Mouse (Mus musculus) left cerebral cortex, adult 2 months (tissue): ENCODE data around the gene Pds5a. TPM values are rescaled to one million over a fixed set of nuclear protein-coding genes. Genes with fewer than 3 reads are reported as not detected.
"Not testable (repeated sequence)": the region's sequence is repeated elsewhere in the genome, so short reads cannot be mapped to it uniquely, and the experiment has no call there.

Source experiments
- DNase-seq, 2 experiments: peaks; one replicate each; pipeline ENCODE4 v3.0.0; 2021 to 2022; ENCODE audit warnings: low spot score in 2 of 2, mixed read lengths in 1 of 2; ENCODE audit errors: extremely low spot score in 1 of 2
- H3K27ac ChIP-seq: fragments of 200-600 bp; 2 replicates; pipeline ENCODE4 v1.8.1; 2022
- H3K4me3 ChIP-seq: fragments of 200-600 bp; 2 replicates; pipeline ENCODE4 v1.8.1; 2022
- CTCF ChIP-seq: fragments of 200-600 bp; IDR thresholded peaks from 2 replicates; pipeline ENCODE4 v1.8.1; 2022; ENCODE audit warnings: antibody characterized with exemption, mild to moderate bottlenecking, moderate library complexity
- intact Hi-C: fragments of 180-260 bp; cut with DNase I; formaldehyde crosslinking; loops from one replicate; pipeline ENCODE4 v1.15.1; 2025
- total RNA-seq, 2 experiments: library from RNA; stranded (reverse); gene quantifications; 2 replicates each; pipeline ENCODE4 v1.2.3; 2021

Pds5a gene
- total RNA-seq, 2 experiments from 2014 or later, result 77.8 to 79.1 TPM

- DNase-seq, result no peak
- Histone ChIP-seq H3K4me3 (no peak overlapping the region), H3K27ac (no peak overlapping the region)
- intact Hi-C loops, result no loop called here
- TF ChIP-seq CTCF, result no peak
These were observed 13.4 kb upstream of the Pds5a start for GRCm38 (mm10) chr5:65711463-65711862.

DNA sequence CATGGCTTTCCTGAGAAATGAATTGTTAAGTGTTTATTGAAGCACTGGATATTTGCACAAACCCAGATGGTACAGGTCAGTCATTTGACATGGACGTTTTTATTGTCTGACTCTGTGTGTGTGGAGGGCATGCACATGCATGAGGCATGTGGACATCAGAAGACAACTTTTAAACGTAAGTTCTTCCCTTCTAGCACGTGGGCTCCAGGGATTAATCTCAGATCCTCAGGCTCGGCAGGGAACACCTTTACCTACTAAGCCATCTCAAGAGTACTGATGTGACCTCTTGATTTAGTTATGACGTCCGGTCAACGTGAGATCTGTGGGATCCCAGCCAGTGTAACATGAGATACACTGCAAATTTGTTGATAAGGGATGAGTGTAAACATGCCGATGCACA is 12.2 kb upstream of the Pds5a start:
- intact Hi-C loops, result no loop called here
- no peak overlapping the region for H3K4me3 ChIP-seq
- H3K27ac ChIP-seq, result no peak overlapping the region
- TF ChIP-seq CTCF, result no peak
- no peak for DNase-seq

DNA sequence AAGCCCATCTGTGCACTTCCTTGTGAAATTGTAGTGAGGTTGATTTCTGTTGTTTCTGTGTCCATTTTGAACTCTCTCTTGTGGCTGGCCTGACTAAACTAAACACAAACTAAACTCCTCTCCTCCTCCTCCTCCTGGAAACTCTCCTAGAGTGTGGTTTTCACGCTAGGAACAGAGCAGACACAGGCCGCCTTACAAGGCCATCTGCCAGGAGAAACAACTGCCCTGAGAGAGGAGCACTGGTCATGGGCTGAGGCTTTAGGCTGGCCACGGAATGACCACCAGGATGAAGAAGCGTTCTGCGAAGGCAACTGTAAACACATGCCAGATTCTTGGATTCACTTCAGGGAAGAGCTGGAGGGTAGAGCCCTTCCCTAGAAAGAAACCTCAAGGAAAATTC is 8.9 kb upstream of the Pds5a start:
- no peak overlapping the region for H3K4me3 ChIP-seq
- TF ChIP-seq CTCF, result no peak
- no peak for DNase-seq
- intact Hi-C loops, result no loop called here
- no peak overlapping the region for H3K27ac ChIP-seq

DNA sequence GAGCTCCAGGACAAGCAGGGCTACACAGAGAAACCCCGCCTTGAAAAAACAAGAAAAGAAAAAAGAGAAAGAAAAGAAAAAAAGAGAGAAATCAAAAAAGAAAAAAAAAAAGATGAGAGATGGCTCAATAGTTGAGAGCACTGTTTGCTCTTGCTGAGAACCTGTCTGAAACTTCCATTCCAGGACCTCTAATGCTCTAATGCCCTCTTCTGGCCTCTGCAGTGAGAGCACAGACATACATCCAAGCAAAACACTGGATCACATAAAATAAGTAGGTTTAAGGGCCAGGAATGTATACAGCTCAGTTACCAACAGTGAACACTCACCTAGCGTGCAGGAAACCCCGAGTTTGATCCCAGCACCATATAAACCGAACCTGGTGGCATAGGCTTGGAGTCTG is 8.1 kb upstream of the Pds5a start:
- Histone ChIP-seq H3K4me3 (no peak overlapping the region), H3K27ac (no peak overlapping the region)
- intact Hi-C loops, result no loop called here
- no peak for DNase-seq
- TF ChIP-seq CTCF, result no peak

DNA sequence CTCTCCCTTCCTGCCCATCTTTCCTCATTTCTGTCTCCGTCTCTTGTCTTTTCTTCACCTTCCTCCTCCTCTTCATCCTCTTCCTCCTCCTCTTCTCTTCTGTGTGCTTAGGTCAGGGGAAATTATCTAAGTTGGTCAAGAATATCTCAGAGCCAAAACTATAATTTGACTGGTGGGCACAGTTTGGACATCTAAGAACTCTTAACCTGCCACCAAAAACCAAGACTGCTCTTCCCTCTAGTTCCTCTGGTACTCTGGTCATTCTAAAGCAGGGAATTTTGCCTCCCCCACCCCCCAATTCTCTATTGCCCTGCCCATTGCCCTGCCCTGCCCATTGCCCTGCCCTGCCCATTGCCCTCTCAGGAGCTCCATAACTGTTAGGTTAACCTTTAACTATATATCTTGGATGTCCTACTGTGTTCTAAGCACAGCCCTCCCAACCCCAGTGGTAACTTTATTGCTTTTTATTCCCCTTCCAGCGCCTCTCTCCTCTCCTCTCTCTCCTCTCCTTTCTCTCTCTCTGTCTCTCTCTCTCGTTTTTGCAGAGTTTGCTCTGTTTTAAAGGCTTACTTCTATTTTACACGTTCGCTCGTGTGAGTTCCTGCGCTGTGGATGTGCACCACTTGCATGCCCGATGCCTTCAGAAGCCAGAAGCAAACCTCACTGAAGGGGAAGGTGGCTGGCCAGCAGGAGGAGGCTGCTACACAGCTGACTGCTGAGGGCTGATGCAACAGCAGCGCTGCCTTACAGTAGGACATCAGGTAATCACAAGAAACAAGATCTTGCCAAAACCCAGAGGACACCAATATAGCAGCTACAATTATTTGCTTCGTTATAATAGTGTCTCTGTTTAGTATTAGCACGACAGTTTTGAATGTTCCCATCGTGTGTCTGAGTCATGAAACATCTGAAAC is 6.9 kb upstream of the Pds5a start:
- Histone ChIP-seq H3K27ac (no peak overlapping the region), H3K4me3 (no peak overlapping the region)
- intact Hi-C loops, result loop anchor here (5.0 kb wide), 1 partner anchor 232 kb away; no protein-coding TSS in a partner anchor
- no peak for DNase-seq
- no peak for TF ChIP-seq CTCF

DNA sequence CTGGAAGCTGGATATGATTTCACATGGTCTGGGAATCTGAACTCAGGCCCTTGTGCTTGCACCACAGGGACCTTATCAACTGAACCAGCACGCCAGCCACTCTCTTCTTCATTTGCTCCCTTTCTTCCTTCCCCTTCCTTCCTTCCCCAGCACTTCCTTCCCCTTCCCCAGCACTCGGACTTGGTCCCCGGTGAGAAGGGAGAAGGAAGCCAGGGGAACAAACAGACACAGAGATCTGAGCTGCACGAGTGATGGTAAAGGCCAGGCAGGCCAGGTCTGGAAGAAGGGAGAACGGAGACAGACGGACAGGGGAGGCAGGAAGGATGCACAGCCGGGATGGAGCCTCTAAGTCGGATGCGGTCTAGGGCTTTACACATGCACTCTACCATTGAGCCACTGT is 5.2 kb upstream of the Pds5a start:
- no peak for DNase-seq
- no peak for TF ChIP-seq CTCF
- intact Hi-C loops, result loop anchor here (5.0 kb wide), 1 partner anchor 234 kb away; no protein-coding TSS in a partner anchor
- Histone ChIP-seq H3K4me3 (no peak overlapping the region), H3K27ac (no peak overlapping the region)

DNA sequence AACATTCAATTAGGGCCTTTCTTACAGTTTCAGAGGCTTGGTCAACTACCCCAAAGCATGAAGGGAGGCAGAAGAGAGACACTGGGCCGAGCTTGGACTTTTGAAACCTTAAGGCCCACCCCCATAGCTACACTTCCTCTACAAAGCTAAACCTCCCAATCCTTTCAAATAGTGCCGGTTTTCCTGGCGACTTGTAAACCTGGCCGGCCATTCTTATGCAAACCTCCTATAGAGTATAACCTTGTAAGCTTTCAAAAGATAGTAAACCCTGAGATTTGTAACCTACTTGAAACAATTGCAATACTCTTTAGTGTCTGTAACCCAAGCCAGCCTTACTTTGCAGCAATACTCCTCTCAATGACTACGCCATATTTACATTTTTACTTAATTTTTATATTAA is 2.0 kb upstream of the Pds5a start:
- intact Hi-C loops, result loop anchor here (5.0 kb wide), 1 partner anchor 237 kb away; no protein-coding TSS in a partner anchor

GRCm38 (mm10) chr5:65699146-65699545 is 1.1 kb upstream of the Pds5a start:
- TF ChIP-seq CTCF, result no peak
- Histone ChIP-seq H3K27ac (no peak overlapping the region), H3K4me3 (no peak overlapping the region)
- no peak for DNase-seq
- intact Hi-C loops, result loop anchor here (2.0 to 10.0 kb wide), 4 partner anchors 26 to 362 kb away; partner anchors contain the start of genes Gm43552, Rfc1 and Ugdh

More for the DNA sequence above, 2.0 kb upstream of the Pds5a start:
- no peak for TF ChIP-seq CTCF
- Histone ChIP-seq H3K27ac (no peak overlapping the region), H3K4me3 (no peak overlapping the region)
- no peak for DNase-seq

GRCm38 (mm10) chr5:65698759-65699136 is 675 bp upstream of the Pds5a start:
- H3K4me3 ChIP-seq, result peak overlapping the region; percentile 63
- H3K27ac ChIP-seq, result peak overlapping the region; percentile 69
- no peak for DNase-seq
- intact Hi-C loops, result loop anchor here (1.0 to 10.0 kb wide), 5 partner anchors 26 to 361 kb away; partner anchors contain the start of genes Gm43552, N4bp2, Rfc1 and Ugdh
- no peak for TF ChIP-seq CTCF

- intact Hi-C loops, result loop anchor here (1.0 to 10.0 kb wide), 4 partner anchors 160 to 360 kb away; partner anchors contain the start of genes Rfc1, Smim14, Ube2k and Ugdh
- Histone ChIP-seq H3K4me3 (peak overlapping the region; percentile 84), H3K27ac (peak overlapping the region; percentile 75)
- DNase-seq, result no peak
- no peak for TF ChIP-seq CTCF
These were observed 612 bp downstream of the Pds5a start for GRCm38 (mm10) chr5:65697486-65697835.

DNA sequence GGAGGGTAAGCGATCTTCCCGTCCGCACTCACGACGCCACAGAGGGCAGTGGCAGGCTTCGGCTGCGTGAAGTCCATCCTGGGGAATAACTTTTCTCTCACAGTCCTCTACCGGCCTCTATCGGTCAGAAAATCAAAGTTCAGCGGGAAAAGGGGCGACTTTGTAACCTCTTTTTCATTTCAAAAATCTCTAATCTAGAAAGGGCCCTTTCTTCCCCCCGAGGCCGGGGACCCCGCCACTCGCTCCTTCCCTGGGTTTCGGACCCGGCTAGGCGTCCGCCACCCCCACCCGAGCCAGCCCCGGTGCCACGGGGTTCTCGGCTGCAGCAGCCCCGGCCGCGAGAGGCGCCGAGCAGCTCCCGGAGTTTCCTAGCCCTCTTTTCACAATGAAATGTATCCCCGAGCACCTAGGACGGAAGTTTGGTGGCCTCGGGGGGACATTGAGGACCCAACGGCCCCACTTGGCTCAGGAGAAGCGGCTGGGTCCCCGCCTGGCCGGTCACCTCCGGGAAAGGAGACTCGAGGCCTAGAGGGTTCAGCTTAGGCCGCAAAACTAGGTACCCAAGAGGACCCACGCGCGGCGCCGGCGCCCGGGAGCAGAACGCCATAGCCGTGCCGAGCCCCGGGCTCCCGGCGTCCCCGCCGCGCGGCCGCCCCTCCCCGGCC is 1.1 kb downstream of the Pds5a start:
- DNase-seq, result peak; percentile 55 to 67
- intact Hi-C loops, result loop anchor here (1.0 to 10.0 kb wide), 4 partner anchors 160 to 360 kb away; partner anchors contain the start of genes Rfc1, Smim14, Ube2k and Ugdh
- TF ChIP-seq CTCF, result peak; percentile 86

GRCm38 (mm10) chr5:65694076-65694475 is 4.0 kb downstream of the Pds5a start:
- DNase-seq, H3K27ac ChIP-seq, H3K4me3 ChIP-seq: not testable (repeated sequence)
- intact Hi-C loops, result loop anchor here (10.0 kb wide), 1 partner anchor 259 kb away; the partner anchor contains the start of gene Ugdh

More for the DNA sequence above, 1.1 kb downstream of the Pds5a start:
- Histone ChIP-seq H3K27ac (peak overlapping the region; percentile 75), H3K4me3 (peak overlapping the region; percentile 84)
